Mouse (Mus musculus) left cerebral cortex, adult 11 months (tissue): ENCODE results near the gene Ppid.

Experiments
- DNase-seq: peaks from one replicate; pipeline ENCODE4 v3.0.0; 2022; ENCODE audit warnings: low spot score

The Ppid gene

GRCm38 (mm10) chr3:79590863-79591792 lies at the start of gene Ppid:
Gene Ppid (plus strand): TSS chr3:79591342.
- DNase-seq = peak; percentile 54

- no peak for DNase-seq
These were observed 48.6 kb upstream of the Ppid start for GRCm38 (mm10) chr3:79542585-79542984.

DNA sequence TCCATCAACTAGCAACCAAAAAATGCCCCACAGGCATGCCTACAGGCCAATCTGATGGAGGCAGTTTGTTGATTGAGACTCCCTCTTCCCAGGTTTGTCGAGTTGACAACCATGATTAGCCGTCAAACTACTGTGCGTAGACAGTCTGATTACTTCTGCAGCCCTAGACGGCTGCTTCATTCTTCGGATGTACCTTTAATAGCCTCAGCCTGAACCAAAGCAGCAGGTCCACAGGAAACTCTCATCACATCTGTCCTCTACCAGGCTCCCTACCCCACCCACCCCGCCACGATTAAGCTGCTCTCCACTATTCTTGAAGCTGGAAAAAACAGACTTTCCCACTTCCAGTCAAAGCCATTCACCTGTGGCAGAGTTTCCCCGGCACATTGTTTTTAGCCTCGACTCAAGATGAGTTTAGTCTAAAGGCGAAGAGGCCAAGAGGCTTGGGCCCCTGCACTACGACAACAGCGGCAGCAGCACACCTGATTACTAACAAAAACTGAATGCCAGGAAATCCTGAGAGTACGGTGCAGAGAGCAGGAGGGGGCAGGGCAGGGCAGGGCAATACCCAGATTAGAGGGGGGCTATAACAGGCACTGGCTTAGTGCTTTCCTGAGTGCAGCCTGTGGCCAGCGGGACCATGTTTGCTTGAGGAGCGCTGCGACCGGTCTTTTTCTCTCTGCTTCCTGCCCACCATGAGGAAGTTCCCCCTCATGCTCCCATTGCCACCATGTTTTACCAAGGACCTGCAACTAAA lies 42.3 kb upstream of the Ppid start:
- no peak for DNase-seq

DNA sequence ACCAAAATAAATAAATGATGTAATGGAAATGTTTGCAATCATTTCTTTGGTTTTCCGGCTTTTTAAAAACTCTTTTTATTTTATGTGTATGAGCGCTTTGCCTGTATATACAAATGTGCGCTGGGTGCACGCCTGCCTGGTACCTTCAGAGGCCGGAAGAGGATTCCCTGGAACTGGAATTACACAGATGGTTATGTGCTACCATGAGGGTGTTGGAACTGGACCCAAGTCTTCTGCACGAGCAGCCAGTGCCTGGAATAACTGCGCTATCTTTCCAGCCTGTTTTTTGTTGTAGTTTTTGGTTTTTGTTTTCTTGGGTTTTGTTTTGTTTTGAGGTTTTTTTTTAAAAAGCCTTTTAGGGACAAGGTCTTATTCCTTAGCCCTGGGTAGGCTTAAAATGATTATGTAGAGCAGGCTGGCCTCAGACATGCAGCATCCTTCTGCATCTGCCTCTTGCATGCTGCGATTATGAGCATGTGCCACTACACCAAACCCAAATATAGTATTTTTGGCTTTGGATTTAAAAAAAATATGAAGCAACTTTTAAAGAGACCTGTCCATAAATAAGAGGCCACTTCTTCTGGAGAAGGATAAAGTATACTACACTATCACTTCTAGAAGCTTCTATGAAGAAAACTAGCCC lies 41.3 kb upstream of the Ppid start:
- no peak for DNase-seq

GRCm38 (mm10) chr3:79551826-79552552 lies 39.2 kb upstream of the Ppid start:
- DNase-seq = no peak

DNA sequence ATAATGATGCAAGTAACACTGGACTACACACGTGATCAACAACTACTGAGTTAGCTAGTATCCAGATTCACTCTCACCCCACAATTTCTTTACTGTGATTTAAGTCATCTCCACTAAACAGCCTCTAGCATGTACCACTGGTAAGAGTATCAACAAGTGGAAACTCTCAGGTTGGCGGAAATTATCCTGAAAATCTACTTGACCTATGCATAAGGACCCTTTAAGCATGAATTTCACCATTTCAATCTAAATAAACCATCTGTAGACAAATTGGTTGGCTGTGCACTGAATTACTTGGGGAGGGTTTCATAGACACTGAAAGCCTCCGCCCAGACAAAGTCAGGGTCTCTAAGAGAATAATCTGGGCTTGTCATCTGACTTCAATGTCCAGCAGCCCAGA lies 37.4 kb upstream of the Ppid start:
- DNase-seq = no peak

GRCm38 (mm10) chr3:79555061-79555460 lies 36.1 kb upstream of the Ppid start:
- DNase-seq = no peak

DNA sequence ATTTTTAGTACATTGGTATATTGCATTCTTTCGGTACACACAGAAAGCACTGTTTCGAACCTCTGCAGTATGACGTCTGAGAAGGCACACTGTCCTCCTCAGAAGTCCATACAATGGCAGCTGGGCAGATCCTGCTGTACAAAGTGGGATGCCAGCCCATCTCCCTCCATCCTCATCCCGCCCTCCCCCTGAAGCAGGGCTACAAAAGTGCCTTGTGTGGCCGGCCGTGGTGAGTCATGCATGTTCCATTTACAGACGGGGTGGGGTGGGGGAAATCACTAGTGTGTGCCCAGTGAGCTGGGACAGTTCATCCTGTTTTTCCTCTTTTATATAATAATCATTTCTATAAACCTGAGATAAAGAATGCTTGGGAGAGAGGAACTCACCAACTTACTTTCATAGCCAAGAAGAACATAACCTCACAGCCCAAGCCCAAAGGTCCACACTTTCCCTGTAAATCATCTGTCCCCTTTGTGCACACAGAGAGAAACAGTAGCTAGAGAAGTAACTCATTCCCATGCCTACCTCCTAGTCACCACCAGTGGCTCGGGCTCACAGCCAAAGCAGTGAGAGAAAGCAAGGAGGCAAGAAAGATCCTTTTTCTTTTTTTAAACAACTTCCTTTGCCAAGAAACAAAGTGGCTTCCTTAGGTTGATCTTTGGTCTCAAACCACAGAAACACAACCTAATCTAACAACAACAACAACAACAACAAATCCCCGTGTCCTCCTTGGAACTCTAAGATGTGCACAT lies 31.9 kb upstream of the Ppid start:
- DNase-seq = no peak

- no peak for DNase-seq
These were observed 31.4 kb upstream of the Ppid start for GRCm38 (mm10) chr3:79559773-79560045.

GRCm38 (mm10) chr3:79560555-79560954 lies 30.6 kb upstream of the Ppid start:
- DNase-seq = no peak

DNA sequence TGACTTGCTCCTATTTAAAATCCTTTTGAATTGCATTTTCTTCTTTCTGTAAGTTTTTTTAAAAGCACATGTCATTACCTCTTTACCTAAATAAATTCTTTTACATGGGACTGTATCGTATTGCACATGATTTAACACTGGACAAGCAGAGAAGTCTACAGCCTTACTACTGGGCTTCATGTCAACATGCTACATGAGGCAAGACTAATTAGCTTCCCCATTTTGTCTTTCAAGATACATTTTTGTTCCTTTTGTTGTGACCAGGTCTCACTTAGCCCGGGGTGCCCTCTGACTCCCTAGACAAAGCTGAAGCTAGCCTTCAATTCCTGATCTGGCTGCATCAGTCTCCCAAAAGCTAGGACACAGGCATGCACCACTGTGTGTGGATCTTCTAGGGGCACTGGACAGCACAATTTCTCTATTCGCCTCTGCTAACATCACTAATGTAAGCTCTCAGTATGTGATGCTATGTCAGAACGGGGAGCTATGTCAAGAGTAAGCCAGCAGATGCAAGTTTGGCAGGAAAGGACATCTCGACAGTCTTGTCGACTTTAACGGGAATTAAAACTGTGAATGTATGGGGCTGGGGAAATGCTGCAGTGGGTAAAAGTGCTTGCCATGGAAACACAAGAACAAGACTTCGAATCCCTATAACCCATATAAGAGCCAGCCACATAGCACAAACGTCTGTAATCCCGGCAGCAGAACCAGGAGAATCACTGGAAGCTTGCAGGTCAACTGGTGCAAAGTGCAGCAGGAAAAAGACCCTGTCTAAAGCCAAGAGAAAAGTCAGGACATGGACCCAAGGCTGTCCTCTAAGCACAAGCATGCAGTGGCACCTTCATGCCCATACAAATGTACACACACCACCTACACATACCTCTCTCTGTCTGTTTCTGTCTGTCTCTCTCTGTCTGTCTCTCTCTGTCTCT lies 29.1 kb upstream of the Ppid start:
- DNase-seq = no peak

DNA sequence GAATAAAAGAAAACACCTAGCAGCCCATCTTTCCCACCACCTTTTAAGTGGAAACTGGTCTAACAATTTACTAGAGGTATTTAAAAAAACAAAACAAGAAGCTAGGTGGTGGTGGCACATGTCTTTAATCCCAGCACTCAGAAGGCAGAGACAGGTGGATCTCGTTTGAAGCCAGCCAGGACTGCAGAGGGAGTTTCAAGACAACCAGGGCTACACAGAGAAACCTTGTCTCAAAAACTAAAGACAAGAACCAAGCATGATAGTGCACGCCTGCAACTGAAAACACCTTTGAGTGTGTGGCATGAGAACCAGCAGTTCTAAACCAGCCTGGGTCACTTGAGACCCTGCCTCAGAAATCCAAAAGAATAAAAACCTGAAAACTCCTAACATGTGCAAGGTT lies 27.6 kb upstream of the Ppid start:
- no peak for DNase-seq

- DNase-seq = no peak
These were observed 26.1 kb upstream of the Ppid start for GRCm38 (mm10) chr3:79564875-79565606.

DNA sequence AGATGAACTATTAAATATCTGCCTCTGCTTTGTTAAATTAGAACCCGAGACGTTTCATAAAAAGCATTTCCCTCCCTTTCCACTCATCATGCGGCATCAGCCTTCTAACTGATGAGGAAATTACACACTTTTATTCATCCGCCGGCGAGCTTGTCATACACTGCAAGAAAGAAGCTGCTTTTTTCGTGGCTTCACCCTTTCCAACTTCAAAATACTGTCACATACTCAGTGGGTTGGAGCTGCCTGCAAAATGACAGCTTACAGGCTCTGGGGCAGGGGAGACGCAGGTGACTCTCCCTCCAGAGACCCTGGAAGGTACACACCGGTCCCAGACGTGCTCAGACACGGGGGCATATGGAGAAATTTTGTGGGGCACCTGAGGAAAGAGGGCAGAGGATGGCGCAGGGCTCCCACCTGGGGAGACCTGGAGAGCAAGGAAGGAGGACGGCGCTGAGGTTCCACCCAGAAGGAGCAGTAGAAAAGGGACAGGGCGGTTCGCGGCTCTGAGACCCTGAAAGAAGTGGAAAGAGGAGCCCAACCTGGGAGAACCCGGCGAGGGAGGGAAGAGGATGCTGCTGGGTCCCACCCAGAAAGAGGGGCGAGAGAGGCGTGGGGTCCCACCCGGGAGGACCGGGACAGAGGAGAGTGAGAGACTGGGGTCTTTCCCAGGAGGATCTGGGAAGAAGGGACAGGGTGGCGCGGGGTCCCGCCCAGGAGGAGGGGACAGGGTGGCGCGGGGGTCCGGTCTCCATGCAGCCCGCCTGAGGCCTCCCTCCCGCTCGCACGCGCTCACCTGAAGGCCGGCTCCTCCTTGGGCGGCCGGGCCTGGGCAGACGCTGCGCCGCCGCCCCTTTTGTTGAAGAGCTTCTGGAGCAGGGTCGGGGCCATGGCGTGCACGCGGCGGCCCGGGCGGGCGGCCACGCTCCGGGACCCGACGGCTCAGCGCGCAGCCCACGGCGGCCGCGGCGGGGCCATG lies 24.1 kb upstream of the Ppid start:
- DNase-seq = no peak

- DNase-seq = peak; percentile 86
These were observed 23.3 kb upstream of the Ppid start, which contains the start of gene Fnip2 for GRCm38 (mm10) chr3:79567703-79568362. Gene Fnip2 (minus strand): TSS chr3:79567796.

DNA sequence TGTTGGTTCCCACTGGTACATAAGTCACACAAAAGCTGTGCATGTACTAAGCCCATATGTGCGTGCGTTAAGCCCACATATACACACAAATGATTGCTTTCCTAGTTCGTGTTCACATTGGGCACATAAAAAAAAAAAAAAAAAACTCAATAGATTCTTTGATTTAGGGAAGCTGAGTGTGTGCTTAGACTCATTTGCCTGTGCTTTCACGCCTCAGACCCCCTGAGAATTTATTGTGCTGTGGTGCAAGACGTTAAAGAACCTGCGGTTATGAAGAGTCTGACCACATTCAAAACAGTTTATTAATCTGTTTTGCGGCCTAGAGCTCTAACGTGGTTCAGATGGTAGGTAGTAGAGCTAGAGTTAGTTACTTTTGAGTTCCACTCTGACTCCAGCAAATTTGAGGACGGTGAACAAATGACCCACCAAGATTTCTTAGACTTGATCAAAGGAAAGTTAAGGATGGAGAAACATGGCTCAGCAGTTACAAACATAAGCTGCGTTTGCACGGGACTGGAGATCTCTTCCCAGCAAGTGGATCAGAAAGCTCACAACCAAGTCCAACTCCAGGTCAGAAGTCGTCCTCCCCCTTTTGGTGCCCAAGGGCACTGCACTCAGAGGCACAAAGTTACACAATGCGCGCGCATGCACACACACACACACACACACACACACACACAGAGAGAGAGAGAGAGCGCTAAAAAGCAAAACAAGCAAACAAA lies 22.4 kb upstream of the Ppid start:
- DNase-seq = no peak

GRCm38 (mm10) chr3:79569351-79569681 lies 21.8 kb upstream of the Ppid start:
- DNase-seq = no peak
